Mouse (Mus musculus): Measurements from ENCODE around the gene Slc25a48.
A peak's percentile ranks its signal among the peaks of the same experiment; 100 is the strongest.

Gene Slc25a48

DNA sequence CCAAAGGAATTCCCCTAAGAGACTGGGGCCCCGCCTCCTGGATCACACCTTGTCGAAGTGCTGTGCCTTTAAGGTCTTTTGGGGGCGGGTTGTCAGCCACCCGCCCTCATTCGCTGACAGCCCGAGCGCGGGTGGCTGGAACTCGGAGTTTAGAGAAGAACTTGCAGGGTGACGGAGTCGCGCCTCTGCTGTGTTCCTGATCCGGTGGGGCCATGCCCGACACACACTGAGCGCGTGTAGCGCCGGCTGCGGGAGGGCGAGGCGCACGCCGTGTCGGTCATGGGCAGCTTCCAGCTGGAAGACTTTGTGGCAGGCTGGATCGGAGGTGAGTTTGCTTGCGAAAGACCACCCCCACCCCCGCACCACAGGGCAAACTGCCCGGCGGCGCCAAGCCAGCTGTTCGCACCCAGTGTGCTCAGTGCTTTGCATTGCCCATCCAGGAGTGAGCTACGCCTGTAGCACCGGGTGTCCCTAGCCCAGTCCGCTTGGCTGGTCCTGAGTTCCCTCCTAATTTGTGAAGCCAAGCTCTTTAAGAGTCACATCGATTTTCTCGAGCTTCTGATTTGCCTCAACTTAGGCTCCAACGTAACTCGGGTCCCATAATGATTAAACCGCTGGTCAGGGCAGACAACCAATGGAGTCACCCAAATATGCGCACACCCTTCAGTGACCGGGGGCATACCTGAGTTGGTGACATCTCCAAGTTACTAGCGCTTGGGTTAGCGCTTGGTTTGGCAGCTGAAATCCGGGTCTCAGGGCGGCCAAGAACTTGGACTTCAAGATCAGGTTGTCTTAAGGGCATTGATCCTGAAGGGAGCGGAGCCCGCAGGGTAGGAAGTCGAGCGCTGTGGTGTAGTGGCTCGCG, at the start of gene Slc25a48:
Gene Slc25a48 (plus strand): TSS at position 145 of the 865 bp plus-strand sequence.
- no peak for DNase-seq (ENCODE audit: low read depth, low spot score)

DNA sequence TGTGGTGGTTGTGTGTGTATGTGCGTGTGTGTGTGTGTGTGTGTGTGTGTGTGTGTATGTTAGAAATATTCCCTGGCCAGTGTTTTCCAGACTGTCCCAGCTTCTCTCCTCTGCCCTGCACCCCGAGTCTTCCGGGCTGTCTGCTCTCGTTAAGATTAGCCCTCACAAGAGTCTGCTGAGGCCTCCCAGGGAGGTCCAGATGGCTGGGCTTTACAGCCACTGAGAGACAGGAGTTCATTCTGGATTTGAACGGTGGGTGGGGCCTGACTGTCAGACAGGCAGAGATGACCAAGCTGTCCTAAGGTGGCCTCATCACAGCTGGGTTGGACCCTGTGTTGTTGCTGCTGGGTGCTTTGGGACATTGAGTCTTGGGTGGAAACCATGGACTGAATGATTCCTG, 40.6 kb upstream of the Slc25a48 start:
- no peak for DNase-seq (ENCODE audit: low read depth, low spot score)

DNA sequence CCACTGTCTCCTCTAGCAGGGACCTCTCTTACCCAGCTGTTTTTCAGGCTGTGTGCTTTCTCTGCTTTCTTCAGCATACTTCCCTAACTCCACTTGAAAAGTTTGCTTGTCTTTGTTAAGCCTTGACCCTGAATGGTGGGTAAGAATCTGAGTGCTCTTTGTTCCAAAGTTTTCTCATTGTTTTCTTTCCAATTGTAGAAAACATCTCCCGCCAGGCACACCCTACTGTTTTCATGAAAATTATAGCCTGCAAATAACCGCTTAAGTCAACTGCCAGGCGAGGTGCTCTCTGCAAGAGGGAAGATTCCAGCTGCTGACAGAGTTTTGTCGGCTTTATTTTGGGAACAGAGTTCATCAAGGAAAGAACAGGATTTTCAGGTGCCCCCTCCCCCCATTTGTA, 37.0 kb upstream of the Slc25a48 start:
- no peak for DNase-seq (ENCODE audit: low read depth, low spot score)

DNA sequence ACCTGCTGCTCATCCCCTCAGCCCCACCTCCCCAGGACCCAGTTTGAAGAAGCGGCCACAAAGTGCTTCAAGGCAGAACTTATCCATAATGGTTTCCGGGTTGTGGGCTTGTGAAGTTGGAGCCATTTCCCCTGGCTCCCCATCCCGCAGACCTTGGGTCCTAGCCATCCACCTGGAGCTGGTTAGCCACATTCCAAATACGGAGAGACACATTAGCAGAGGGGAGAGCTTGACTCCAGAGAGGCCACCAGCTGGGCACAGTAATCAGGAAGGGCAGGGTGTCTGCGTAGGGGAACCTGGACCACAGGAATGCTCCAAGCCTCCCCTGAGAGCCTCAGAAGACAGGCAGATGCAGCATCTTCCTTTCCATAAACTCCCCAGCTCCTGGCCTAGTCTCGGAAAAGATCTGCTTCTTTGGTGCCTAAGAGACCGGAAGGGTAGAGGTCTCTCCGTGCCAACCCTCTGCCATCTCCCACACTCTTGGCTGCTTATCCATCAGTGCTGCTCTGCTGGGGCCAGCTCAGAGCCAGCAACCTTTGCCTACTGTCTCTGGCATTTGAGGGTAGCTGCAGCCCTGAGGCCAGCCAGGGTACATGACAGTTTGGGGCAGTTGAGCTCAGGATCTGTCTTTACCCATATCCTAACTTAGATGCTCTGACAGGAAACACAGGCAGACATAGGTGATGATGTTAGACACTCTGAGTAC, 34.6 kb upstream of the Slc25a48 start:
- no peak for DNase-seq (ENCODE audit: low read depth, low spot score)

DNA sequence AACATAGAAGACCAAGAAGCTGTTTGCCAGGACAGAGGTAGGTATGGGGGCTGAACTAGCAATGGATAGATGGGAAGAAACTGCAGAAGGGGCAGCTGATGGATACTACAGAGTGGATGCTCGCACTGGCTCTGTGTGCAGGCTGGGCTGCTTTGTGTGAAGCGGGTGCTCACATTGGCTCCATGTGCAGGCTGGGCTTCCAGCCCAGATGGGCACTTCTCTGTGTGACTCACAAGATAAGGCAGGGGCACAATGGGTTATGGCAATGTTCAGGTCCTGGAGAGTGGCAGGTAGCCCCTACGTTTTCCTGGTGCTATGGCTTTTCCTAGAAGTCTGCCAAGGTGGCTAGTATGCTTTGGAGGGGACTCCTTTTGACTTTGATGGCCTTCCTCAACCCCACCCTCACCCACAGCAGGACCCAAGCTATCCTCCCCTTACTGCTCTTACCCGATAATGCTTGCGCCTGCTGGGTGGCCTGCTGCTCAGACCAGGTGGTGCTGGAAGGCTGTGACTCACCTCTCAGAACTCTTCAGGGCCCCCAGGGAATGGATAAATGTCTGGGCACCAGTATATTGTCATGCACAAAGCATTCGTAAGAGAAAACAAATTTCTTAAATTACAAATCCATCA, 33.5 kb upstream of the Slc25a48 start:
- no peak for DNase-seq (ENCODE audit: low read depth, low spot score)

DNA sequence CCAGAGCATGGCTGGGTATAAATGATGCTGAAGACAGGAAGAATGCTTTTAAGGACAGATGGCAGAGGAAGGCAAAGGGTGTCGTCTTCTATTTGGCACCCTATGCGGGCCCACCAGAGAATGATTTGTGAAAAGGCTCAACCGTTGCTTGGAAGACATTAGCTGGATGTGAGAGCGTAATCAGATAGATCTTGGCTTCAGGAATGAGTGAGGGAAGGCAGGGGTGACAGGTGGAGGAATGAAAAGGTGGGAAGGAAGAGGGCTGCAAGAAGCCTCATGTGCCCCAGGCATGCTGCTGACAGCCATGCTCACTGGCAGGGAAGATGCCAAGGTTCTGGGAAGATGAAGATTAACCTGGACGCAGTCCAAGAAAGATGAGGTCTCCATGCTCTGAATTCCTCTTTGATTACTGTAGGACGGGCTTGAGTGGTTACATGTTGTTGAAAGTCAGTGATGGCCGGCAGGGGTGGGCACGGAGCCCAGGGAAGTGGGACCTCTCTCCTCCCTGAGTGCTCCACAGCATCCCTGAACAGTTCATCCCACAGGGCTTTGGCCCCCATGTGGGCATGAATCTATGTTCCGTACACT, 25.8 kb upstream of the Slc25a48 start:
- no peak for DNase-seq (ENCODE audit: low read depth, low spot score)

DNA sequence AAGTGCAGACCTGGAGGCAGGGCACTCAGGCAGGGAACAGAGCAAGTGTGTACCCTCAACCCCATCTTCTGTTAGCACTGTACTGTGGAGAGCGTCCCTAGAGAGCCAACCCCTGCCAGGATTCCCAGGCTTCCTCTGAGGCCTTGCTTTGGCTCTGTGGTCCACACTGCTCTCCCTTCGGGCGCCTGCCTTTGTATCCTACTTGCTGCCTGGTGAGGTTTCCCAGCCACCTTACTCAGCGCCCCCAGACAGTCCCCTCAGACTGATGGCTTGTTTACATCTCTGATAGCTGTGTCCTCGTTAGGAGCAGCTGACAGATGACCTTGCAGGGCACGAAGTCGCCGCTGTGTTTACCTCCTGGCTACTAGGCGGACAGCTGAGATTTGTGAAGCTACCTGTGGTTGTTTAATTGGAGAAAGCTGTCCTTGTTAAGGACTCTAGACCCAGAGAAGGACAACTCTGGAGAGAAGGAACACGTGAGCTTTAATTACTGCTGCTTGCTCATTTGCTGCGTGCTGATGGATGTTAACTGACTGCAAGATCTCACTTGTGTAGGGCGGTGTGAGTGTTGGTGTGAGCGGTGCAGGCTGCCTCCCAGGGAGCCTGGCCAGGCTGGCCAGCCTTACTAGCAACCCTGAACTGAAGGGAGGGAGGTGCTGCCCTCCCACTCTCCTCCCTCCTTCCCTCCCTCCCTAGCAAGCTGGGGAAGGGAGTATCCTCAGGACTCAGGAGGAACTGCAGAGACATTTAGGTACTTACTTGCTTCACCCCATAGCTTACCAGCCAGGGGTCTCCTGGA, 19.3 kb upstream of the Slc25a48 start:
- DNase-seq (ENCODE audit: low read depth, low spot score), result no peak

DNA sequence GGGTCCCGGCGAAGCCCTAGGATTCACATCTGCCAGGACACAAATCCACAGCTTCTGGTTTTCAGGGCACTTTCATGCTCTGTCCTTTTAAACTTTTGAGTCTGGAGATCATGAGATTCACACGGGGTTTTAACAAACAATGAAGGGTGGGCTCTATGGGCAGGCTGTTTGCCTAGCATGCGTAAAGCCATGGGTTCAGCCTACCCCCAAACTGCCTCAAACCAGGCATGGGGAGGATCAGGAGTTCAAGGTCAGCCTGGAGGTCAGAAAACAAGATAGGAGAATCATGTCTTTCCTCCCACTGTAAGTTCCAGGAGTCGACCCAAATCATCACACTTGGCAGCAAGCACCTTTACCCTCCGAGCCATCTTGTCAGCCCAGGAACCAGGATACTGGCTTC, 18.6 kb upstream of the Slc25a48 start:
- no peak for DNase-seq (ENCODE audit: low read depth, low spot score)

DNA sequence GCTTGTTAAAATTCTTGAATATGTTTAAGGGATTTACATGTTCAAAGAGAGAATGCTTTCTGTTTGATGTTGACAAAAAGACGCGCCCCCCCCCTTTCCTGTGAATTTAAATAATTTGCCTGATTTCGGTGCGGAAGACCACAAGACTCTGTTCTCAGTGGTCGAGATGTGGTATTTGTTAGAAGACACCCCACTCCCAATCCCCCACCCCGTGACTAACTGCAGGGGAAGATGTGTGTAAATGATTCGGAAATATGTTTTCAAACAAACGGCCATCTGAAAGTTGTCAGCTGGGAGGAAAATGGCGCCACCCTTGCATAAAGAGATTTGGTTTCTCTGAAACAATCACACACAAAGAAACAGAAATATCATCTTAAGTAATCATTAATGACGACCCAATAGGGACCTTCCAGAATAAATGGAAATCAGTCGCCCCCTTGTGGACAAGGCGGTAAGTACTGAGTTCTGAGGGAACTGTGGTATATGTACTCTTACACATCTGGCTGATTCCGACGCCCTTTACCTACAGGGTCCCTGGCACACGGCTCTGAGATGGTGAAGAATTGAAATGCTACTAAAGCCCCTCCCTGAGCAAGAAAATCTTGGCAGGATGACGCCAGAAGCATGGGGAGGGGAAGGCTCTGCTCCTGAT, 16.0 kb upstream of the Slc25a48 start:
- no peak for DNase-seq (ENCODE audit: low read depth, low spot score)

DNA sequence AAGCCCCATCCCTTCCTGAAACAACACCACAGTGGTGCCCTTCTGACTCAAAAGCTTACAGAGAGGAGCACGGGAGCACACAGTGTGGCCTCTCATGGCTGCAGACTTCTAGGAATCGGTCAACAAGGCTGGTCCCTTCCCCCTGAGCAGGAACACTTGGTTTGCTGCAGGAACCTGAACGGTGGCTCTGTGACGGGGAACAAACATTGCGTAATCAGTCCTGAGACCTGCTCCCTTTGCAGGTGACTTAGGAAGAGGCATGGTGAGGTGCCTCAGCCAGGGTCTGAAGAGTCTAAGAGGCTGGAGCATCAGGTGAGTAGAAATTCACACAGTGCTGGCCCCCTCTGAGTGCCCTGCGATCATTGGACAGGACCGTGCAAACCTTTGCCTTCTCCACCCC, 12.2 kb upstream of the Slc25a48 start:
- no peak for DNase-seq (ENCODE audit: low read depth, low spot score)

DNA sequence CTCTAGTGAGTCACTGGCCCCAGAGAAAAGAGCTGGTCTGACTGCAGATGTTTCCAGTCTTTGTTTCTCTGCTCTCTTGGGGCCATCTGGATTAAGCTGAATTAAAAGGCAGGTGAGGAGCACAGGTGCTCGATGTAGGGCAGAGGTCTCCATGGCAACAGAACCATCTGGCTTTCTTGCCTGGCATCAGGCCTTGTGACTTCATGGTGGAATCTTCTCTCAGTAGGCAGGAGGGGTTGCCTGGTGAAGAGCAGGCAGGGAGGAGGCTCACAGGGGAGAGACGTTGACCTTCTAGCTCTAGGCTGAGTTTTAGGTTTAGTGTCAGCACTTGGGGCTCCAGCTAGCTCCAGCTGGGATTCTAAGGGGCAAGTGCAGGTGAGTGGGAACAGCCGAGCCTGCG, 11.8 kb upstream of the Slc25a48 start, which contains the start of gene Gm3045:
Gene Gm3045 (plus strand): TSS at position 230 of the 400 bp plus-strand sequence.
- DNase-seq (ENCODE audit: low read depth, low spot score), result no peak

DNA sequence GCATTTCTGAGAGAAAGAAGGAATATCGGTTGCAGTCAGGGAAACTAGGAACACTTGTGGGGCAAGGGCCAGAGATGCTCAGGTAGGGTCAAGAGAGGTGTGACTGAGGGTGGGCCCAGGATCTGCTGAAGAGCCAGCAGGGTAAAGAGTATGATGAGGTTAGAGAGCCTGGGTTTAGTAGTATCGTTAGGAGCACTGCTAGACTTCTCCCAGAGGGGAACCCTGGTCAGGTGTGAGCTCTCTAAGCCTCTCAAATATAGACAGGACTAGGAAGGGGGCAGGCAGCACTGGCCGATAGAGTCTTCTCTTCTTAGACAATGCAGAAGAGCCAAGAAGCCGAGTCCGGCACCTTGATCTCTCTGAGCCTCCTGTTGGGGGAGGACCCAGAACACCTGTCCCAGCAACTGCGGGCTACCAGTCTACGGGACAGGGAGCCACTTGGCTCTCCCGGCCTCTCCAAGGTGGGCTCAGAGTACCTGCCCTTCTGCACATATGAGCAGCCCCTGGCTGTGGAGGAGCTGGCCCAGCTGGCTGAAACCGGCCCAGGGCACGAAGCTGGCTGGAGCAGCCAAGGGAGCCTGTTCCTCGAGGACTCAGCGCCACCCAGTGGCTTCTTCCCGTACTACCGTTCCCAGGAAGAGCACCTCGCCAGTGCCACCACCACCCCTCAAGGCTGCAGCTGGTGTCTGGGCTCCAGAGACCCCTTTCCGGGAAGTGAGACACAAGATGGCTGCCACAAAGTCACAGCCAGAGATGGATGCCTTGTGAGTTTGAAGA, 9.2 kb upstream of the Slc25a48 start:
- DNase-seq (ENCODE audit: low read depth, low spot score), result peak; percentile 64

DNA sequence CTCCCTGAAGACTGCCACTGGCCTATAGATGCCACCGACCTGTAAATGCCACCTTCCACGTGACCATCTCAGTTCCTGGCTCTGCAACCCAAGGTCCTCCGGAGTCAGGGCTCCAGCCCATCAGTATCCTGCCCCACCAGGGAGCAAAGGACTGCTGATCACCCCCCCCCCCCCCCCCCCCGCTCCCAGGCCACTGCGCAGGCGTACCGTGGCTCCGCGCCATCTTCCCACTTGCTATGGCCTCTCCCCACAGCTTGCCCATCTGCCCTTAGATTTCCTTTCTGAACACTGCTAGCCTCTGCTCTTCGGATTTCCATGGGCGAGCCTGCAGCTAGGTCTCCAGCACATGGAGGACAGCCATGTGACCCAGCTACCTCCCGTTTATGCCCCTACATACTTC, 5.7 kb upstream of the Slc25a48 start:
- no peak for DNase-seq (ENCODE audit: low read depth, low spot score)

DNA sequence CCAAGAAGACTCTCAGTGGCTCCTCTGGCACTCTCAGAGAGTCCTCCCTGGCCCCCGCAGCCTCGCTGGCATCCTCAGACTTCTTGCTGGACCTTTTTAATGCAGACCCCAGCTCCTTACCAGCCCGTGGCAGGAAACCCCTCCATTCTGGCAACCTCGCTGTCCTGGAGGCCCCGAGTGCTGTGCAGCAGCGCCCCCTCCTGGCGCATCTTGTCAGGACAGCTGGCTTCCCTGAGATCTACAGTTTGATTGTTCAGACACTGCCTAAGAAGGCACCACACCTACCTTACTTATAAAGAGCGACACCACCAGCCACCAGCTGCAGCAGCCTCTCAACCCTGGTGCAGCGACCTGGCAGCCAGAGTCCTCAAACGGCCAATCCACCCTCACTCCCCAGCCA, 4.7 kb upstream of the Slc25a48 start:
- peak; percentile 66 for DNase-seq (ENCODE audit: low read depth, low spot score)

DNA sequence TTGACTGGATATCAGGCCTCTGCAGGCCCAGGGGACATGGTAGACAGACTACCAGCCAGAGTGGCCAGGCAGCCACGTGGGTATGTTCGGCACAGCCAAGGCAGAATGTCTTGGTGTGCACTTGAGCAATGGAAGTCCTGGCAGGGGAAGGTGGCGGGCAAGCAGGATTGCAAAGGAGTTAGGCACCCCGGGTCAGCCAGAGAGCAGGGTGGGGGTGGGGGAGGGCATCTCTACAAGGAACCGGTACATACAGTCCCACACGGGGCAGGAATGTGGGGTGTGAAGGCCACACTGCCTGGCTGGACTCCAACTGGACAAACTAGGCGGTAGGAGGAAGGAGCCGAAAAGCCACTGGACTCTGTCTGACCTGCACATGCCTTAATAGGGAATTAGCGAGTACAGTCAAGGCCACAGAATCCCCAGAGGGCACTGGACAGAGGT, 3.8 kb upstream of the Slc25a48 start:
- DNase-seq (ENCODE audit: low read depth, low spot score), result no peak

DNA sequence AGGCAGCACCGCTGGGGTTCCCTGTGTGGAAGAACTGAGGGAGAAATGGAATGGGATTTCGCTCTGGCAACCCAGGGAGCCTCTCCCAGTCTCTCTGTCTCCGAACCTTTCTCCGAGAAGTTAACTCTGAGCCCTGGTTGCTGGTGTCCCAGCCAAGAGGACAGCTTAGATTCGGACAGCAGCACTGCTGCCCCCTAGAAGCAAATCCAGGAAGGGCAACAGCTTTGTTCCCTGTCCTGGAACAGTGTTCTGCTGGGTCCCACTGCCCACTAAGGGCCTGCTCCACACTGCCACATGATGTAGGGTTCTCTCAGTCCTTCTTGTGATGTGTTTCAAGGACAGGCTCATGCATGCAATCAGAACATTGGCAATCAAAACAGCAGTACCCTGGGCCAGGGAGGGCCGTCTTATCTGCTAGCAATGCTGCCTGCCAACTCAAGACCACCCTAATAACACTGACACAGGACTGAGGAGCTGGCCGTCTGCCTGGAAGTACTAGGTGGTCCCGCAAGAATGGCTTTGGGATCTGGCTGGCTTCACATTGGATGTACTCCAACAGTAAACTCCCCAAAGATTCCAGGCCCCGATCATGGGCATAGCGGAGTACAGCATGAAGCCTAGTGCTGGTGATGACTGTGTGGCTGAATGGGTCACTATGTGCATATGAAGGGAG, 2.4 kb upstream of the Slc25a48 start:
- no peak for DNase-seq (ENCODE audit: low read depth, low spot score)

DNA sequence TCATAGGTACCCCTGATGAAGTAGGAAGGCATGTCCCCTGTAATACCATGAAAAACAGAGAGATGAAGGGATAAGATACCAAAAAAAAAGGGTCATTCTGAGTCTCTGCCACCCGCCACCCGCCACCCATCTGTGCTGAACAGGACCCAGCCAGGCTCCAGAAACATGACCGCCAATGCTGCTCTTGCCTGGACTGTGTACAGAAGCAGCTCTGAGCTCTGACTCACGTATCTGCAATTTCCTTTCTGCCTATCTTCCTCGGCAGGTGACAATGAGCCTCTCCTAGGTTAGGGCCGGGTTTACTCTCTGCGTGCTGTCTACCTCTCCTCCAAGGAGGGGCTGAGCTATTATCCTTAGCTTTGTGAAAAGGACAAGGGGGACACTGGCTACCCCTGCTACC, 5.3 kb downstream of the Slc25a48 start:
- no peak for DNase-seq (ENCODE audit: low read depth, low spot score)

DNA sequence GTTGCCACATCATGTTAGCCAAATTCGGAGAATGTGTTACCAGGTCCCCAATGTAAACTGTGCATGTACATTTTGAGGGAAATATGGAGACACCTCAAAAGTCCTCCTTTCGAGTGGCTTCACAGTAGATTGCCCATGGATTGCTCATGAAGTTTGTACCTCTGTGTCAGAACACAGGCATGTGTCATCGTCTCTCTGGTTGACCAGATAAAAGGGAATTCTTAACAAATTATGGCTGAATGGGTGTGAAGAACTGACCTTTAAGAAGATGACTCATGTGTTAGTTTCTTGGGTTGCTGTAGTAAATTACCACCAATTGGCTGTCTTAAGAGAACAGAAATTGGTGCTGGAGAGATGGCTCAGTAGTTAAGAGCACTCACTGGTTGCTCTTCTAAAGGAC, 6.0 kb downstream of the Slc25a48 start:
- DNase-seq (ENCODE audit: low read depth, low spot score), result no peak

DNA sequence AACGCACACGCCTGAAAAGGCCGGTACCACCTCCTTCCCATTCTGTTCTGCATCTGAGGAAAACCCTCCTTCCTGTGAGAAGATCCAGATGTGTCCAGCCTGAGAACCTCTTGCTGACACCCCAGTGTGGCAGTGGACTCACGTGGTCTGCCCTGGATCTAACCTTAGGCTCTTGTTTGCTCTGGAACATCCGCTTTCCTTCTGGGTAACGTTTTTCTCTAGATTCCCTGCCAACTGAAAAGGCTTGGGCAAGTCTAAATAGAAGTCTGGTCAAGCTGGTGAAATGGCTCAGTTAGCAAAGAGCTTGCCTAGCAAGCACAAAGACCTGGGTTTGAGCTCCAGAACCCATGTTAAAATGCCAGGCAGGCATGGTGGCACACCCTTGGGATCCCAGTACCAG, 6.8 kb downstream of the Slc25a48 start:
- DNase-seq (ENCODE audit: low read depth, low spot score), result no peak
